Mouse (Mus musculus): ENCODE results near the gene Hba-a1. TPM values are rescaled to one million over a fixed set of nuclear protein-coding genes. Genes with fewer than 3 reads are reported as not detected.

Hba-a1 gene
- total and polyA plus RNA-seq, 3 experiments, result 5,353 to 37,215 (median 34,446) TPM

- no peaks in the 10 kb centered on the region for H3K79me2 ChIP-seq (replicated peaks; ENCODE audit: control insufficient read depth, insufficient read depth, low read length)
- TF ChIP-seq EP300 (IDR thresholded peaks at IDR 0.05; ENCODE audit: insufficient read depth, low read depth, low read length), result no peak
- no peak for TF ChIP-seq CTCF (IDR thresholded peaks at IDR 0.05)
- TF ChIP-seq POLR2A (IDR thresholded peaks at IDR 0.05; ENCODE audit: insufficient read depth, low read depth, low read length), result no peak
- H3K27me3 ChIP-seq (ENCODE audit: control insufficient read depth, insufficient read depth, low read length), result no peaks in the 10 kb centered on the region
- peaks cover 8% of the 10 kb centered on the region for H3K4me1 ChIP-seq (ENCODE audit: control insufficient read depth, insufficient read depth, low read length)
- no peak overlapping the region for H3K9ac ChIP-seq (ENCODE audit: low read depth, low read length)
- H3K4me3 ChIP-seq, result no peak overlapping the region
- DNase-seq, result no peak
- peak overlapping the region; percentile 39 for H3K27ac ChIP-seq
- intact Hi-C loops (cut with DNase I), result no loop called here
- 38% methylated on average over 7 of the region's 7 CpGs for WGBS
- no peaks in the 10 kb centered on the region for H3K36me3 ChIP-seq (ENCODE audit: control insufficient read depth, insufficient read depth, low read length)
Observed at GRCm38 (mm10) chr11:32243205-32243955, 39.9 kb upstream of the Hba-a1 start.

GRCm38 (mm10) chr11:32244064-32244463 lies 39.2 kb upstream of the Hba-a1 start:
- Histone ChIP-seq H3K4me3 (no peak overlapping the region), H3K9ac (ENCODE audit: low read depth, low read length) (no peak overlapping the region), H3K79me2 (replicated peaks; ENCODE audit: control insufficient read depth, insufficient read depth, low read length) (no peaks in the 10 kb centered on the region), H3K27me3 (ENCODE audit: control insufficient read depth, insufficient read depth, low read length) (no peaks in the 10 kb centered on the region), H3K27ac (peak overlapping the region; percentile 54), H3K36me3 (ENCODE audit: control insufficient read depth, insufficient read depth, low read length) (no peaks in the 10 kb centered on the region), H3K4me1 (ENCODE audit: control insufficient read depth, insufficient read depth, low read length) (peaks cover 8% of the 10 kb centered on the region)
- DNase-seq, result peak in 1 of 2 experiments; percentile 46
- intact Hi-C loops (cut with DNase I), result no loop called here
- no peak for TF ChIP-seq CTCF (IDR thresholded peaks at IDR 0.05)
- TF ChIP-seq POLR2A (IDR thresholded peaks at IDR 0.05; ENCODE audit: insufficient read depth, low read depth, low read length), result no peak
- TF ChIP-seq EP300 (IDR thresholded peaks at IDR 0.05; ENCODE audit: insufficient read depth, low read depth, low read length), result no peak
- WGBS, result 42% methylated on average over 3 of the region's 3 CpGs

- Histone ChIP-seq H3K4me3 (no peak overlapping the region), H3K9ac (ENCODE audit: low read depth, low read length) (no peak overlapping the region), H3K27me3 (ENCODE audit: control insufficient read depth, insufficient read depth, low read length) (no peaks in the 10 kb centered on the region), H3K36me3 (ENCODE audit: control insufficient read depth, insufficient read depth, low read length) (no peaks in the 10 kb centered on the region), H3K4me1 (ENCODE audit: control insufficient read depth, insufficient read depth, low read length) (peaks cover 8% of the 10 kb centered on the region), H3K79me2 (replicated peaks; ENCODE audit: control insufficient read depth, insufficient read depth, low read length) (no peaks in the 10 kb centered on the region), H3K27ac (peak overlapping the region; percentile 54)
- TF ChIP-seq CTCF (IDR thresholded peaks at IDR 0.05) (no peak), POLR2A (IDR thresholded peaks at IDR 0.05; ENCODE audit: insufficient read depth, low read depth, low read length) (no peak), EP300 (IDR thresholded peaks at IDR 0.05; ENCODE audit: insufficient read depth, low read depth, low read length) (no peak)
- WGBS, result 84% methylated on average over 1 of the region's 1 CpGs
- intact Hi-C loops (cut with DNase I), result no loop called here
- no peak for DNase-seq
Observed at GRCm38 (mm10) chr11:32244617-32245016, 38.7 kb upstream of the Hba-a1 start.

- Histone ChIP-seq H3K36me3 (ENCODE audit: control insufficient read depth, insufficient read depth, low read length) (no peaks in the 10 kb centered on the region), H3K9ac (ENCODE audit: low read depth, low read length) (no peak overlapping the region), H3K27ac (no peak overlapping the region; the same call in 1 of the 2 replicates), H3K27me3 (ENCODE audit: control insufficient read depth, insufficient read depth, low read length) (no peaks in the 10 kb centered on the region), H3K79me2 (replicated peaks; ENCODE audit: control insufficient read depth, insufficient read depth, low read length) (no peaks in the 10 kb centered on the region), H3K4me3 (no peak overlapping the region), H3K4me1 (ENCODE audit: control insufficient read depth, insufficient read depth, low read length) (peaks cover 8% of the 10 kb centered on the region)
- no peak for TF ChIP-seq CTCF (IDR thresholded peaks at IDR 0.05)
- TF ChIP-seq POLR2A (IDR thresholded peaks at IDR 0.05; ENCODE audit: insufficient read depth, low read depth, low read length), result no peak
- no peak for TF ChIP-seq EP300 (IDR thresholded peaks at IDR 0.05; ENCODE audit: insufficient read depth, low read depth, low read length)
- WGBS, result 73% methylated on average over 6 of the region's 6 CpGs
- DNase-seq, result no peak
- intact Hi-C loops (cut with DNase I), result no loop called here
Observed at GRCm38 (mm10) chr11:32245614-32246013, 37.7 kb upstream of the Hba-a1 start.

GRCm38 (mm10) chr11:32247068-32247467 lies 36.2 kb upstream of the Hba-a1 start:
- intact Hi-C loops (cut with DNase I), result no loop called here
- no peak overlapping the region for H3K4me3 ChIP-seq
- no peak for TF ChIP-seq POLR2A (IDR thresholded peaks at IDR 0.05; ENCODE audit: insufficient read depth, low read depth, low read length)
- TF ChIP-seq CTCF (IDR thresholded peaks at IDR 0.05), result peak; percentile 30
- TF ChIP-seq EP300 (IDR thresholded peaks at IDR 0.05; ENCODE audit: insufficient read depth, low read depth, low read length), result no peak
- DNase-seq, result no peak
- no peaks in the 10 kb centered on the region for H3K36me3 ChIP-seq (ENCODE audit: control insufficient read depth, insufficient read depth, low read length)
- H3K27ac ChIP-seq, result no peak overlapping the region
- H3K4me1 ChIP-seq (ENCODE audit: control insufficient read depth, insufficient read depth, low read length), result peaks cover 8% of the 10 kb centered on the region
- H3K9ac ChIP-seq (ENCODE audit: low read depth, low read length), result no peak overlapping the region
- no peaks in the 10 kb centered on the region for H3K79me2 ChIP-seq (replicated peaks; ENCODE audit: control insufficient read depth, insufficient read depth, low read length)
- H3K27me3 ChIP-seq (ENCODE audit: control insufficient read depth, insufficient read depth, low read length), result no peaks in the 10 kb centered on the region

GRCm38 (mm10) chr11:32248350-32248749 lies 35.0 kb upstream of the Hba-a1 start:
- Histone ChIP-seq H3K4me1 (ENCODE audit: control insufficient read depth, insufficient read depth, low read length) (peaks cover 5% of the 10 kb centered on the region), H3K27ac (no peak overlapping the region), H3K9ac (ENCODE audit: low read depth, low read length) (no peak overlapping the region), H3K79me2 (replicated peaks; ENCODE audit: control insufficient read depth, insufficient read depth, low read length) (no peaks in the 10 kb centered on the region), H3K4me3 (no peak overlapping the region), H3K36me3 (ENCODE audit: control insufficient read depth, insufficient read depth, low read length) (no peaks in the 10 kb centered on the region), H3K27me3 (ENCODE audit: control insufficient read depth, insufficient read depth, low read length) (no peaks in the 10 kb centered on the region)
- no peak for TF ChIP-seq CTCF (IDR thresholded peaks at IDR 0.05)
- intact Hi-C loops (cut with DNase I), result no loop called here
- no peak for DNase-seq
- WGBS, result 83% methylated on average over 3 of the region's 3 CpGs

Measured in heart, adult 2 months (tissue).